Mouse (Mus musculus) cerebellum, postnatal 14 days (tissue): ENCODE results near the gene Asna1.

Experiments used
- DNase-seq, 2 experiments: peaks; one replicate each; pipeline ENCODE4 v3.0.0; 2021; ENCODE audit warnings: mixed read lengths in 2 of 2

The Asna1 gene

GRCm38 (mm10) chr8:84973803-84974542 is 51.1 kb downstream of the Asna1 start:
- DNase-seq, result peak; percentile 64 to 76

- DNase-seq, result no peak
Measured at GRCm38 (mm10) chr8:84973079-84973478, 52.0 kb downstream of the Asna1 start.

- no peak for DNase-seq
Measured at GRCm38 (mm10) chr8:84970913-84971312, 54.2 kb downstream of the Asna1 start.

GRCm38 (mm10) chr8:84970135-84970790 is 54.8 kb downstream of the Asna1 start:
- DNase-seq, result no peak

- DNase-seq, result peak; percentile 86
Measured at GRCm38 (mm10) chr8:84969241-84970134, 55.6 kb downstream of the Asna1 start, which contains the start of the genes Gm49661, Prdx2 and Rnaseh2a. Gene Gm49661, minus strand, starts transcription at chr8:84969433. Gene Prdx2, plus strand, starts transcription at chr8:84969587. Gene Rnaseh2a, minus strand, starts transcription at chr8:84969767.

GRCm38 (mm10) chr8:84968650-84969049 is 56.4 kb downstream of the Asna1 start:
- DNase-seq, result no peak
